Mouse (Mus musculus) hindbrain, postnatal 0 days (tissue): ENCODE results near the gene Chd2. TPM values are rescaled to one million over a fixed set of nuclear protein-coding genes. Genes with fewer than 3 reads are reported as not detected.
A peak's percentile ranks its signal among the peaks of the same experiment; 100 is the strongest.

Experiments used
- ATAC-seq: fragments of 200-750 bp; cut with Nextera tagmentation; 2 replicates; pipeline ENCODE4 v1.8.0; 2017; ENCODE audit warnings: mild to moderate bottlenecking, moderate TSS enrichment, moderate library complexity
- DNase-seq: peaks from one replicate; pipeline ENCODE4 v3.0.0-alpha.2; 2015; ENCODE audit warnings: low spot score
- H3K27ac ChIP-seq: fragments of 300-500 bp; sonication (generic); 2 replicates; pipeline ENCODE4 v1.5.1; 2014; ENCODE audit warnings: mild to moderate bottlenecking
- H3K27me3 ChIP-seq: fragments of 300-500 bp; sonication (generic); 2 replicates; pipeline ENCODE4 v1.6.1; 2014; ENCODE audit warnings: low read length, mixed read lengths; ENCODE audit not compliant: insufficient read depth
- H3K36me3 ChIP-seq: fragments of 300-500 bp; sonication (generic); 2 replicates; pipeline ENCODE4 v1.6.1; 2014; ENCODE audit warnings: low read length, mixed read lengths; ENCODE audit not compliant: insufficient read depth
- H3K4me1 ChIP-seq: fragments of 300-500 bp; sonication (generic); 2 replicates; pipeline ENCODE4 v1.6.1; 2014; ENCODE audit warnings: antibody characterized with exemption, low read length, mixed read lengths; ENCODE audit not compliant: insufficient read depth
- H3K4me2 ChIP-seq: fragments of 300-500 bp; sonication (generic); 2 replicates; pipeline ENCODE4 v1.6.1; 2014; ENCODE audit warnings: low read depth, mild to moderate bottlenecking, low read length, moderate library complexity, mixed read lengths
- H3K4me3 ChIP-seq: fragments of 300-500 bp; sonication (generic); 2 replicates; pipeline ENCODE4 v1.5.1; 2014; ENCODE audit warnings: low read length
- H3K9ac ChIP-seq: fragments of 300-500 bp; sonication (generic); replicated peaks from 2 replicates; pipeline ENCODE4 v1.6.1; 2014; ENCODE audit warnings: mild to moderate bottlenecking, low read length, moderate library complexity, mixed read lengths
- H3K9me3 ChIP-seq: fragments of 300-500 bp; sonication (generic); 2 replicates; pipeline ENCODE4 v1.6.1; 2016; ENCODE audit warnings: low read length, mixed read lengths
- CTCF ChIP-seq: IDR thresholded peaks from 2 replicates; pipeline ENCODE4 v1.5.1; 2016; ENCODE audit warnings: antibody characterized with exemption, control low read depth, low read depth
- WGBS: fragments of 180-500 bp; shearing (Covaris S2); extraction: QIAGEN DNeasy Blood & Tissue Kit; methylation state at CpG from one replicate; pipeline ENCODE4 v1.1.7; 2014; 5-methylcytosine and 5-hydroxymethylcytosine counted together
- polyA plus RNA-seq: library from polyadenylated mRNA; unstranded; fragments of >200 nt; fragmentation: Nextera tagmentation; extraction: Ambion mirVana; gene quantifications from 2 replicates; pipeline ENCODE4 v1.2.1, GENCODE M21; 2015
- total RNA-seq: library from RNA; depleted of rRNA; stranded (reverse); fragments of >200 nt; gene quantifications from 2 replicates; pipeline ENCODE4 v1.2.3, GENCODE M21; 2014; rRNA removed

Gene Chd2
- total and polyA plus RNA-seq, 2 experiments from 2014 or later = 33.4 to 36.1 TPM

- peaks cover 13% of the 10 kb centered on the region for H3K4me1 ChIP-seq
- H3K9ac ChIP-seq = no peak overlapping the region
- H3K4me2 ChIP-seq = no peak overlapping the region
- TF ChIP-seq CTCF = peak; percentile 49
- no peak overlapping the region for H3K4me3 ChIP-seq
- 71% methylated on average over 2 of the region's 2 CpGs for WGBS
- ATAC-seq (no peak), DNase-seq (no peak)
- H3K36me3 ChIP-seq = 0 out of 2 replicates have a peak, but pooled peaks cover 4% of the 10 kb centered on the region
- no peak overlapping the region for H3K27ac ChIP-seq
- no peaks in the 10 kb centered on the region for H3K9me3 ChIP-seq
- no peaks in the 10 kb centered on the region for H3K27me3 ChIP-seq
Observed at GRCm38 (mm10) chr7:73388866-73389265, 152.8 kb downstream of the Chd2 start.

- Histone ChIP-seq H3K27ac (peak overlapping the region; percentile 17; the same call in 1 of the 2 replicates), H3K4me3 (no peak overlapping the region), H3K4me1 (no peaks in the 10 kb centered on the region; the same call in 1 of the 2 replicates), H3K4me2 (peak overlapping the region; percentile 11; the same call in 1 of the 2 replicates), H3K27me3 (no peaks in the 10 kb centered on the region), H3K36me3 (no peaks in the 10 kb centered on the region), H3K9ac (no peak overlapping the region), H3K9me3 (no peaks in the 10 kb centered on the region)
- TF ChIP-seq CTCF = no peak
- DNase-seq (peak; percentile 39), ATAC-seq (0 out of 2 replicates have a peak, but pooled peaks have one; percentile 30)
- 39% methylated on average over 7 of the region's 7 CpGs for WGBS
Observed at GRCm38 (mm10) chr7:73382843-73383242, 158.8 kb downstream of the Chd2 start.

GRCm38 (mm10) chr7:73378034-73378433, 163.6 kb downstream of the Chd2 start:
- DNase-seq (no peak), ATAC-seq (no peak)
- peak overlapping the region; percentile 86 for H3K4me3 ChIP-seq
- H3K9ac ChIP-seq = peak overlapping the region; percentile 88; the same call in 1 of the 2 replicates
- H3K4me2 ChIP-seq = peak overlapping the region; percentile 91
- 37% methylated on average over 6 of the region's 6 CpGs for WGBS
- no peaks in the 10 kb centered on the region for H3K36me3 ChIP-seq
- peak overlapping the region; percentile 96 for H3K27ac ChIP-seq
- TF ChIP-seq CTCF = no peak
- no peaks in the 10 kb centered on the region for H3K27me3 ChIP-seq
- no peaks in the 10 kb centered on the region for H3K9me3 ChIP-seq
- no peaks in the 10 kb centered on the region for H3K4me1 ChIP-seq

- H3K4me2 ChIP-seq = peak overlapping the region; percentile 91
- no peaks in the 10 kb centered on the region for H3K4me1 ChIP-seq
- ATAC-seq (no peak), DNase-seq (peak; percentile 57)
- peak overlapping the region; percentile 96 for H3K27ac ChIP-seq
- no peaks in the 10 kb centered on the region for H3K9me3 ChIP-seq
- 21% methylated on average over 12 of the region's 12 CpGs for WGBS
- peak overlapping the region; percentile 88 for H3K9ac ChIP-seq
- no peaks in the 10 kb centered on the region for H3K27me3 ChIP-seq
- peak overlapping the region; percentile 86 for H3K4me3 ChIP-seq
- no peak; the same call in 1 of the 2 replicates for TF ChIP-seq CTCF
- H3K36me3 ChIP-seq = no peaks in the 10 kb centered on the region
Observed at GRCm38 (mm10) chr7:73377307-73377706, 164.3 kb downstream of the Chd2 start.

Other genes with a start within 250 kb of the Chd2 start
- gene Rgma, start 166.3 kb downstream of the Chd2 start, total RNA-seq = 139 and 147 TPM in 2 replicates
- 33.7 and 36.5 TPM in 2 replicates for gene Rgma, start 166.3 kb downstream of the Chd2 start, polyA plus RNA-seq
- gene Fam174b, start 198.5 kb upstream of the Chd2 start, total RNA-seq = 26.1 and 38.4 TPM in 2 replicates
- gene Fam174b, start 198.5 kb upstream of the Chd2 start, polyA plus RNA-seq = 26.8 and 29.3 TPM in 2 replicates